Mouse (Mus musculus): ENCODE data around the gene Gm17324. TPM values are rescaled to one million over a fixed set of nuclear protein-coding genes. Genes with fewer than 3 reads are reported as not detected.
"Not testable (repeated sequence)": the region's sequence is repeated elsewhere in the genome, so short reads cannot be mapped to it uniquely, and the experiment has no call there.

Gene Gm17324
- total RNA-seq (2021), result under 1 TPM; 0.82 to 0.86 TPM
- long read RNA-seq, result 0 reads

- DNase-seq (ENCODE audit: low spot score in 2 of 2), result peak; percentile 86 to 91
Measured at GRCm38 (mm10) chr9:78447973-78448873, at the start of gene Gm17324, which contains the start of gene Mto1. Gene Gm17324 (minus strand): TSS chr9:78448786. Gene Mto1 (plus strand): TSS chr9:78448208.

- no peak for DNase-seq (ENCODE audit: low spot score in 2 of 2)
Measured at GRCm38 (mm10) chr9:78493171-78493570, 44.6 kb upstream of the Gm17324 start.

- DNase-seq (ENCODE audit: low spot score in 2 of 2), result no peak
Measured at GRCm38 (mm10) chr9:78492254-78492653, 43.7 kb upstream of the Gm17324 start.

- DNase-seq (ENCODE audit: low spot score in 2 of 2), result no peak
Measured at GRCm38 (mm10) chr9:78491169-78491568, 42.6 kb upstream of the Gm17324 start.

GRCm38 (mm10) chr9:78488890-78489420, 40.4 kb upstream of the Gm17324 start, which contains the start of gene Eef1a1:
Gene Eef1a1 (minus strand): TSS chr9:78489151.
- DNase-seq (ENCODE audit: low spot score in 2 of 2), result no peak

- DNase-seq (ENCODE audit: low spot score in 2 of 2), result not testable (repeated sequence)
Measured at GRCm38 (mm10) chr9:78488021-78488420, 39.4 kb upstream of the Gm17324 start.

- no peak for DNase-seq (ENCODE audit: low spot score in 2 of 2)
Measured at GRCm38 (mm10) chr9:78484660-78485059, 36.1 kb upstream of the Gm17324 start.

- DNase-seq (ENCODE audit: low spot score in 2 of 2), result no peak
Measured at GRCm38 (mm10) chr9:78482386-78482785, 33.8 kb upstream of the Gm17324 start.

GRCm38 (mm10) chr9:78481423-78482331, 33.1 kb upstream of the Gm17324 start:
- peak; percentile 94 to 97 for DNase-seq (ENCODE audit: low spot score in 2 of 2)

- peak; percentile 51 to 80 for DNase-seq (ENCODE audit: low spot score in 2 of 2)
Measured at GRCm38 (mm10) chr9:78480706-78481358, 32.2 kb upstream of the Gm17324 start.

- not testable (repeated sequence) for DNase-seq (ENCODE audit: low spot score in 2 of 2)
Measured at GRCm38 (mm10) chr9:78480227-78480626, 31.6 kb upstream of the Gm17324 start.

- not testable (repeated sequence) for DNase-seq (ENCODE audit: low spot score in 2 of 2)
Measured at GRCm38 (mm10) chr9:78479308-78479707, 30.7 kb upstream of the Gm17324 start.

- DNase-seq (ENCODE audit: low spot score in 2 of 2), result not testable (repeated sequence)
Measured at GRCm38 (mm10) chr9:78478009-78478605, 29.5 kb upstream of the Gm17324 start.

GRCm38 (mm10) chr9:78477021-78477551, 28.5 kb upstream of the Gm17324 start:
- DNase-seq (ENCODE audit: low spot score in 2 of 2), result peak in 1 of 2 experiments; percentile 24

GRCm38 (mm10) chr9:78476531-78477020, 28.0 kb upstream of the Gm17324 start:
- DNase-seq (ENCODE audit: low spot score in 2 of 2), result no peak

- no peak for DNase-seq (ENCODE audit: low spot score in 2 of 2)
Measured at GRCm38 (mm10) chr9:78475873-78476272, 27.3 kb upstream of the Gm17324 start.

- no peak for DNase-seq (ENCODE audit: low spot score in 2 of 2)
Measured at GRCm38 (mm10) chr9:78475383-78475780, 26.8 kb upstream of the Gm17324 start.

GRCm38 (mm10) chr9:78474771-78475382, 26.3 kb upstream of the Gm17324 start:
- DNase-seq (ENCODE audit: low spot score in 2 of 2), result no peak

GRCm38 (mm10) chr9:78474270-78474669, 25.7 kb upstream of the Gm17324 start:
- no peak for DNase-seq (ENCODE audit: low spot score in 2 of 2)

Data from layer of hippocampus, adult 18-20 months (tissue).